Mouse (Mus musculus): ENCODE data around the gene Cmtm7.

DNA sequence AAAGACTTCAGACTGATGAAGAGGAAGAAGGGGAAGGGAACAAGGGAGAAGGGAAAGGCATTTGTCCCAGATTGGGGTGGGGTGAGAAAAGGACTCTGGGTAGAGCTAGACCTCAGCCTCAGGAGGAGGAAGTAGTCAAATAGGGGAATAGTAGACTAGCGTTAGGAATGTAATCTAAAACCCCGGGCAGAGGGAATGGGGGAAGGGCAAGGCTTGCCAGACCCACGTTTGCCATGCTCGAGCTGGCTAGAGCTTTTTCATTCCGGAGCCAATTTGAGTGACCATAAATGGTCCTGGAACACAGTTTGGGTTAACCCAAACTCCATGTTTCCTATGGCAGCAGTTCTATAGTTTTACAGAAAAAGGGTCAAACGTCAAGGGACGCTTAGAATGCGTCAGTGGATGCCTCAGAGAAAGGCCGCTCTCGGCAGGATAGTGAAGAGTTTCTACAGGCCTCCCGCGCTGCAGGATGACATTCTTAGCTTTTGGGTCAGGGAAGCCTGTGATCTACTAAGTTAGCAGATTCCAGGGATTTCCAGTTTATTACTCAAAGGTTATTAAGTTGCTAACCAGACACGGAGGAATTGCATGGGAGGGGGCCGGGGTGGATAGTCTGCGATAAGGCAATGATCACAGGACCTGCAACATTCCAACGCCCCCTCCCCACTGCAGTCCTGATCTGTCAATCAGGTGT is 3.9 kb upstream of the Cmtm7 start:
- TF ChIP-seq CTCF (IDR thresholded peaks at IDR 0.05; ENCODE audit: low read depth) (no peak), EP300 (IDR thresholded peaks at IDR 0.05; ENCODE audit: low read depth) (no peak)

All from heart, postnatal 0 days (tissue).